Mouse (Mus musculus): ENCODE data around the gene Cyp2c68.

DNA sequence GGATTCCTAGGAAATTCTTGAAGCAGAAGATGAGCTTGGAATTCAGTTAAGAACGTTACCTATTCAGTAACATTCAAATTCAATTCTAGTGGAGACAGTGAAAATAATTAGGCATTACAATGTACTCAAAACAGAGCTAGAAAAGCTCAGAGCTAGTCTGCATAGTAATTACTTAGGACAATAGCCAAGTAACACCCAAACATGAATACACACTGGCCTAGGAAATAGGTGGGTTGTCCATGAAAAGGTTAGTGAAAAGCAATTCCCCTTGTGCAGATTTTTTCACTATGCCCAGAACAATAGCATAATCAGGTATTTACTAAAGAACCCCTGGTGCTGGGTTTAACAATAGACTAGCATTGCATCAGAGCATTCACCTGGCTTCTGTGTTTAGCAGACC is 88.5 kb downstream of the Cyp2c68 start:
- TF ChIP-seq CTCF (IDR thresholded peaks at IDR 0.05; ENCODE audit: control insufficient read depth, insufficient read depth, insufficient replicate concordance, low read depth, low read length) (no peak), POLR2A (IDR thresholded peaks at IDR 0.05; ENCODE audit: control insufficient read depth, low read depth, low read length) (no peak)
